Mouse (Mus musculus): ENCODE results near the gene Gstm2. TPM values are rescaled to one million over a fixed set of nuclear protein-coding genes. Genes with fewer than 3 reads are reported as not detected.

Gstm2 gene
- total and polyA plus RNA-seq, 3 experiments, result 0.13 to 0.53 TPM; not detected in 1

- DNase-seq (ENCODE audit: extremely low read depth), result no peak
- H3K79me2 ChIP-seq (replicated peaks; ENCODE audit: control insufficient read depth, extremely low read depth, insufficient read depth, poor library complexity, severe bottlenecking), result no peaks in the 10 kb centered on the region
- dilution Hi-C loops (cut with MboI; ENCODE audit: extremely low pct_ligation_motif_present, extremely low pct_unique_long_range_greater_than_20kb, low sequenced_read_pairs), result no loop called here
- H3K4me2 ChIP-seq (ENCODE audit: insufficient read depth, low read depth, poor library complexity, severe bottlenecking), result no peak overlapping the region
- no peak overlapping the region for H3K27ac ChIP-seq (ENCODE audit: insufficient read depth, low read depth)
- in situ Hi-C loops (cut with MboI; ENCODE audit: low pct_ligation_motif_present, low pct_unique_long_range_greater_than_20kb, low sequenced_read_pairs), result no loop called here
- H3K36me3 ChIP-seq (replicated peaks in 1 of 2; ENCODE audit: control insufficient read depth in 1 of 2, insufficient read depth in 1 of 2, low read length in 1 of 2), result no peaks in the 10 kb centered on the region
- no peaks in the 10 kb centered on the region for H3K9me3 ChIP-seq (replicated peaks; ENCODE audit: low read length)
- no peak for TF ChIP-seq TCF12 (IDR thresholded peaks at IDR 0.05; ENCODE audit: low read depth, low read length)
- TF ChIP-seq MAFK (IDR thresholded peaks at IDR 0.05; ENCODE audit: insufficient replicate concordance, low read length), result no peak
- TF ChIP-seq NRF1 (IDR thresholded peaks at IDR 0.05; ENCODE audit: low read depth, low read length), result no peak
- TF ChIP-seq CHD1 (IDR thresholded peaks at IDR 0.05; ENCODE audit: low read depth, low read length), result no peak
- no peak for TF ChIP-seq POLR2AphosphoS2 (IDR thresholded peaks at IDR 0.05; ENCODE audit: low read depth, low read length)
- TF ChIP-seq E2F4 (IDR thresholded peaks at IDR 0.05; ENCODE audit: insufficient replicate concordance, low read depth, low read length), result no peak
- no peak for TF ChIP-seq UBTF (IDR thresholded peaks at IDR 0.05; ENCODE audit: low read depth, low read length)
- TF ChIP-seq SMC3 (IDR thresholded peaks at IDR 0.05; ENCODE audit: low read depth, low read length), result no peak
- no peak for TF ChIP-seq JUND (conservative IDR thresholded peaks at IDR 0.05; ENCODE audit: low read depth, low read length)
- TF ChIP-seq MXI1 (IDR thresholded peaks at IDR 0.05; ENCODE audit: low read depth, low read length), result no peak
- no peak for TF ChIP-seq TBP (conservative IDR thresholded peaks at IDR 0.05; ENCODE audit: low read depth, low read length)
- TF ChIP-seq IRF4 (IDR thresholded peaks at IDR 0.05; ENCODE audit: low read depth, low read length), result no peak
- TF ChIP-seq KAT2A (IDR thresholded peaks at IDR 0.05; ENCODE audit: insufficient replicate concordance, low read length), result no peak
- TF ChIP-seq RAD21 (IDR thresholded peaks at IDR 0.05; ENCODE audit: low read depth, low read length), result no peak
- no peak for TF ChIP-seq PAX5 (IDR thresholded peaks at IDR 0.05; ENCODE audit: low read length)
- no peak for TF ChIP-seq MAZ (IDR thresholded peaks at IDR 0.05; ENCODE audit: low read depth, low read length)
- TF ChIP-seq JUN (IDR thresholded peaks at IDR 0.05; ENCODE audit: insufficient read depth, low read depth, low read length), result no peak
- TF ChIP-seq NELFE (IDR thresholded peaks at IDR 0.05; ENCODE audit: low read depth, low read length), result no peak
- TF ChIP-seq ZMIZ1 (IDR thresholded peaks at IDR 0.05; ENCODE audit: low read depth, low read length), result no peak
- peaks cover 13% of the 10 kb centered on the region for H3K27me3 ChIP-seq (replicated peaks)
- no peaks in the 10 kb centered on the region for H3K4me1 ChIP-seq (ENCODE audit: control insufficient read depth in 1 of 2, insufficient read depth in 2 of 2)
- no peak overlapping the region for H3K9ac ChIP-seq (ENCODE audit: insufficient read depth, low read depth)
- H3K4me3 ChIP-seq (replicated peaks in 1 of 3; ENCODE audit: low read depth in 2 of 3, low read length in 2 of 3, poor library complexity in 1 of 3), result no peak overlapping the region
These were observed 45.9 kb upstream of the Gstm2 start for GRCm38 (mm10) chr3:108032113-108032512.

DNA sequence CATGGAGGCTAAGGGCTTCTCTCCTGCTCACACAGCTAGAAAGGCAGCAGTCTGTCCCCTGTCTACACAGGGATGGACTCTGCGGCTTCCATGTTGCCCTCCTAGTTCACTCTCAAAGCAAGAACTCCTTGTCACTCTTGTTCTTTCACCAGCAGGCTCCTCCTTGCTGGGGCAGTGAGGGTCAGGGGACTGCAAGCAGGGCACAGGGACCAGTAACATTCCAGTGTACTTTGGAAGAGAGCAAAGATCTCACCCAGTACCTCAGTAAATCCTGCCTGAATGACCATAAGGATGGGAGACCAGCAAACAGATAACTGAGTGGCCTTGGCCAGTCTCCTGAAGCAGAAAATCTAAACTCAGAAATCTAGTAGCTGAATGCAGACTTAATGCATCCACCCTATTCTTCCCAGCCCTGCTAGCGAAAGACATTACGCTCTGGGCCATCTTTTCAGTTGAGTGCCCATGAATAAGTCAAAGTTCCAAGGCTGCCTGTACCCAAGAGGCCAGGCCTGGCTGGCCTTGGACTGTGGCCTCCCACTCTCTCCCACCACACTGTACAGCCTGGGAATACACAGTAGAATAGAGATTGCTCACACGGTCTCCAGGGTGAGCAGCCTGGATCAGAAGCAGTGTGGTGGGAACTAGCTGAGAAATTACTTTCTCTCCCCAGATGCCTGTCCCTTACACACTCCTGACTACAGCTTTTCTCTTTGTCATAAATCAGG, 42.5 kb upstream of the Gstm2 start:
- Histone ChIP-seq H3K4me2 (ENCODE audit: insufficient read depth, low read depth, poor library complexity, severe bottlenecking) (no peak overlapping the region), H3K79me2 (replicated peaks; ENCODE audit: control insufficient read depth, extremely low read depth, insufficient read depth, poor library complexity, severe bottlenecking) (no peaks in the 10 kb centered on the region), H3K4me3 (replicated peaks in 1 of 3; ENCODE audit: low read depth in 2 of 3, low read length in 2 of 3, poor library complexity in 1 of 3) (no peak overlapping the region), H3K9ac (ENCODE audit: insufficient read depth, low read depth) (no peak overlapping the region), H3K9me3 (replicated peaks; ENCODE audit: low read length) (no peaks in the 10 kb centered on the region), H3K36me3 (replicated peaks in 1 of 2; ENCODE audit: control insufficient read depth in 1 of 2, insufficient read depth in 1 of 2, low read length in 1 of 2) (no peaks in the 10 kb centered on the region), H3K27ac (ENCODE audit: insufficient read depth, low read depth) (no peak overlapping the region), H3K4me1 (ENCODE audit: control insufficient read depth in 1 of 2, insufficient read depth in 2 of 2) (no peaks in the 10 kb centered on the region; a peak in 1 of 4 replicates), H3K27me3 (replicated peaks) (peaks cover 11% of the 10 kb centered on the region)
- no peak for DNase-seq (ENCODE audit: extremely low read depth)
- dilution Hi-C loops (cut with MboI; ENCODE audit: extremely low pct_ligation_motif_present, extremely low pct_unique_long_range_greater_than_20kb, low sequenced_read_pairs), result no loop called here
- TF ChIP-seq NELFE (IDR thresholded peaks at IDR 0.05; ENCODE audit: low read depth, low read length), result no peak
- no peak for TF ChIP-seq JUND (conservative IDR thresholded peaks at IDR 0.05; ENCODE audit: low read depth, low read length)
- no peak for TF ChIP-seq RAD21 (IDR thresholded peaks at IDR 0.05; ENCODE audit: low read depth, low read length)
- TF ChIP-seq UBTF (IDR thresholded peaks at IDR 0.05; ENCODE audit: low read depth, low read length), result no peak
- no peak for TF ChIP-seq NRF1 (IDR thresholded peaks at IDR 0.05; ENCODE audit: low read depth, low read length)
- no peak for TF ChIP-seq SIN3A (IDR thresholded peaks at IDR 0.05; ENCODE audit: low read length)
- TF ChIP-seq PAX5 (IDR thresholded peaks at IDR 0.05; ENCODE audit: low read length), result no peak
- no peak for TF ChIP-seq RCOR1 (conservative IDR thresholded peaks at IDR 0.05; ENCODE audit: low read depth, low read length)
- in situ Hi-C loops (cut with MboI; ENCODE audit: low pct_ligation_motif_present, low pct_unique_long_range_greater_than_20kb, low sequenced_read_pairs), result no loop called here
